Mouse (Mus musculus) lung, postnatal 14 days (tissue): ENCODE results near the gene Gimap9.
"Not testable (repeated sequence)": the region's sequence is repeated elsewhere in the genome, so short reads cannot be mapped to it uniquely, and the experiment has no call there.

Experiments used
- DNase-seq: peaks from one replicate; pipeline ENCODE4 v3.0.0; 2021

The Gimap9 gene

GRCm38 (mm10) chr6:48665471-48665870 is 10.5 kb upstream of the Gimap9 start:
- no peak for DNase-seq

- DNase-seq, result no peak
Observed at GRCm38 (mm10) chr6:48666159-48666586, 9.8 kb upstream of the Gimap9 start.

GRCm38 (mm10) chr6:48668022-48668421 is 7.9 kb upstream of the Gimap9 start:
- DNase-seq, result no peak

GRCm38 (mm10) chr6:48669446-48669969 is 6.4 kb upstream of the Gimap9 start:
- no peak for DNase-seq

- DNase-seq, result no peak
Observed at GRCm38 (mm10) chr6:48674291-48675058, 1.5 kb upstream of the Gimap9 start.

- no peak for DNase-seq
Observed at GRCm38 (mm10) chr6:48675400-48675930, 464 bp upstream of the Gimap9 start.

- DNase-seq, result no peak
Observed at GRCm38 (mm10) chr6:48676860-48677415, 1.0 kb downstream of the Gimap9 start.

- DNase-seq, result no peak
Observed at GRCm38 (mm10) chr6:48677492-48678345, 1.8 kb downstream of the Gimap9 start.

GRCm38 (mm10) chr6:48678391-48678790 is 2.5 kb downstream of the Gimap9 start:
- DNase-seq, result no peak

- DNase-seq, result no peak
Observed at GRCm38 (mm10) chr6:48679701-48680100, 3.8 kb downstream of the Gimap9 start.

GRCm38 (mm10) chr6:48680421-48680820 is 4.5 kb downstream of the Gimap9 start:
- DNase-seq, result no peak

- no peak for DNase-seq
Observed at GRCm38 (mm10) chr6:48681472-48682090, 5.7 kb downstream of the Gimap9 start.

- no peak for DNase-seq
Observed at GRCm38 (mm10) chr6:48682271-48682670, 6.3 kb downstream of the Gimap9 start.

GRCm38 (mm10) chr6:48683263-48683821 is 7.4 kb downstream of the Gimap9 start:
- not testable (repeated sequence) for DNase-seq

GRCm38 (mm10) chr6:48684319-48684718 is 8.4 kb downstream of the Gimap9 start, which contains the start of gene Gimap4:
Gimap4 (plus strand) TSS chr6:48684549.
- no peak for DNase-seq

- DNase-seq, result no peak
Observed at GRCm38 (mm10) chr6:48684806-48685205, 8.9 kb downstream of the Gimap9 start.

GRCm38 (mm10) chr6:48685251-48685650 is 9.3 kb downstream of the Gimap9 start:
- no peak for DNase-seq

GRCm38 (mm10) chr6:48685694-48686665 is 10.1 kb downstream of the Gimap9 start:
- DNase-seq, result no peak

- DNase-seq, result no peak
Observed at GRCm38 (mm10) chr6:48687077-48687476, 11.1 kb downstream of the Gimap9 start.

- DNase-seq, result no peak
Observed at GRCm38 (mm10) chr6:48689320-48689719, 13.4 kb downstream of the Gimap9 start.

GRCm38 (mm10) chr6:48692962-48693361 is 17.0 kb downstream of the Gimap9 start:
- DNase-seq, result no peak
